Mouse (Mus musculus) inflammation-experienced regulatory T-cells, adult 6 months (primary cell): Measurements from ENCODE around the gene Igdcc4. TPM values are rescaled to one million over a fixed set of nuclear protein-coding genes. Genes with fewer than 3 reads are reported as not detected.

Experiments used
- ATAC-seq: one replicate; pipeline ENCODE4 v1.8.0; 2017
- polyA plus RNA-seq, 3 experiments: library from polyadenylated mRNA; unstranded; fragments of 100-300 nt; shearing (Covaris generic); gene quantifications; one replicate each; pipeline ENCODE4 v1.2.1; 2017

Igdcc4 gene
- polyA plus RNA-seq, 3 experiments from 2014 or later, result 0.24 to 0.28 TPM; not detected in 1

DNA sequence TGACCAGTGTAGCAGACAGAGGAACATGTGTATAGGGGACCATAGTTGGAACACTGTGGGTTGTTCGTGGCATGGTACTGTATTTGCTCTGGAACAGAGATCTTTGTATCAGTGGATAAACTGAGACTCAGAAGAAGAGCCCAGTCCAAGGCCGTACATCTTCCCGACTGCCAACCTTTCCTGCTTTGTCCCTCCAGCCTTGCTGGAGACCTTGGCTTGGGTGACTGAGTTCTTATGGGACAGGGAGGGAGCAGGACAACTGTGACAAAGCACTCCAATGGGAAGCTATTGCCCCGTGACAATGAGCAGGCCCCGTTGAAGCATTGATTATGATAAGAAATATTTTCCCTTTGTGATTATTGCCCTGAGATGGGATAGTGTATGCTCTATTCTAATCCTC is 10.4 kb downstream of the Igdcc4 start:
- ATAC-seq, result no peak

DNA sequence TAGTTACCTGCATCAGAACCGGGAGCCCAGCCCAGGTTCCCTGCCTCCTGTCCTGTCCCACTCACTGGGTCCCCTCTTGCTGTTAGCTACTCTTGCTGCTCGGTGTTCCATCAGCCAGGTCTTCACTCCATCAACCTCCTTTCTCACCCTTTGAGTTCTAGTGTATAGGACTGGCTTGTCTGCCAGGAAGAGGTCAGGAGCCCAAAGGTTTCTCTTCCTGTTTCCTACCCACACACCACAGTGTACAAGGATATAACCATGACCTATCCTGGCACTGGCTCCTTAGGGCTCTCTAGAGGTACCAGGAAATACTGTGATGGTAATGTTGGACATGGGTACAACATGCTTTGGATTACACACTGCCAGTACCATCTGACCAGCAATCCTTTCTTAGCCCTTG is 12.4 kb downstream of the Igdcc4 start:
- no peak for ATAC-seq

DNA sequence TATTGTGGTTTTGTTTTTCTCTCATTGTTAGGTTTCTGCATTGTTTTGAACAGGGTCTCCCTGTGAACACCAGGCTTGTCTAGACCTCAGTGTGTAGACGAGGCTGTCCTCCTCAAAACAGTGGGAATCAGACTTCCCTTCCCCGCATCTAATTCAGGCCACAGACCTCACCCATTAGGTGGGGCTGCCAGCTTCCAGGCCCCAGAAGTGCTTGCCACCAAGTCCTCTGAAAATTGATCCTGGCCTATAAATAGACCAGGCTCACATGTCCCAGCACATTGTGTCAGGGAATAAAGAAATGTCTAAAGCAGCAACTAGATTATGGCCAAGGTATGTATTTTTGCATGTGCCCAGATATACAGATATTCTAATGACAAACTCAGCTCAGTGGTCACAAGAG is 14.6 kb downstream of the Igdcc4 start:
- ATAC-seq, result no peak

GRCm38 (mm10) chr9:65117516-65117915 is 16.2 kb downstream of the Igdcc4 start:
- ATAC-seq, result no peak

GRCm38 (mm10) chr9:65120935-65121334 is 19.6 kb downstream of the Igdcc4 start:
- no peak for ATAC-seq

GRCm38 (mm10) chr9:65122545-65122944 is 21.3 kb downstream of the Igdcc4 start:
- ATAC-seq, result no peak

DNA sequence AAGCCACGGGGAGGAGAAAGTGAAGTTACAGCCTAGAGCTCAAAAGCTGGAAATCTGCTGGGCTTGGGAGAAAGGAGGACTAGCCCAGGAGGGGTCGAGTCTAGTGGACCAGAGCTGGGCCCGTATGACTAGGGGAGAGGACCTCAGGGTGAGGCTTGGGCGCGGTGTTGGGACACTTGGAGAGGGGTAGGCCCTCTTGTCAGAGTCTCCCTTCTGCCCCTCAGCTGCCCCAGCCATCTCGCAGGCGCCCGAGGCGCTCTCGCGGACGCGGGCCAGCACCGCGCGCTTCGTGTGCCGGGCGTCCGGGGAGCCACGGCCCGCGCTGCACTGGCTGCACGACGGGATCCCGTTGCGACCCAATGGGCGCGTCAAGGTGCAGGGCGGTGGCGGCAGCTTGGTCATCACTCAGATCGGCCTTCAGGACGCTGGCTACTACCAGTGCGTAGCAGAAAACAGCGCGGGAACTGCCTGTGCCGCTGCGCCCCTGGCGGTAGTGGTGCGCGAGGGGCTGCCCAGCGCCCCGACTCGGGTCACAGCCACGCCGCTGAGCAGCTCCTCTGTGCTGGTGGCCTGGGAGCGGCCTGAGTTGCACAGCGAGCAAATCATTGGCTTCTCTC is 22.4 kb downstream of the Igdcc4 start:
- no peak for ATAC-seq

GRCm38 (mm10) chr9:65128123-65128815 is 27.0 kb downstream of the Igdcc4 start:
- no peak for ATAC-seq

- no peak for ATAC-seq
Measured at GRCm38 (mm10) chr9:65131717-65132116, 30.4 kb downstream of the Igdcc4 start.

GRCm38 (mm10) chr9:65133739-65134138 is 32.5 kb downstream of the Igdcc4 start:
- no peak for ATAC-seq

GRCm38 (mm10) chr9:65135126-65135525 is 33.8 kb downstream of the Igdcc4 start:
- no peak for ATAC-seq

DNA sequence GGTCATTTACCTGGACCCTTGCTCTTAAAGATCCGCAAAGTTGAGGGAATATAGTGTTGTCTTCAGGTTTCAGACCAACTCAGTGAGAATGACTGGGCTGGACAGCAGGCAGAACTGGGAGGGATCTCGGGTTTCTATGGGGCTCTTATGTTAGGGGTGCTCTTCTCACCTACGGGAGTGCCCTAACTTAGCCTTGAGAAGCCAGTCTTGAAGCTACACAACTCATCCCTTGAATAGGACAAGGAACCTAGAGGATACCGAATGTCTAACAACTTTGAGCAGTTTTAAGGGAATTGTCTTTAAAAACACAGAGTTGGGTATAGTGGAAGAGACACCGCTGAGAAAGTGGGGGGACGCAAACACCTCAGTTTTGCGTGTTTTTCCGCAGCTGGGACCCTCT is 39.2 kb downstream of the Igdcc4 start:
- ATAC-seq, result no peak

GRCm38 (mm10) chr9:65140936-65141305 is 39.6 kb downstream of the Igdcc4 start, which contains the start of gene Igdcc3:
Gene Igdcc3 (plus strand): TSS chr9:65141189.
- no peak for ATAC-seq

DNA sequence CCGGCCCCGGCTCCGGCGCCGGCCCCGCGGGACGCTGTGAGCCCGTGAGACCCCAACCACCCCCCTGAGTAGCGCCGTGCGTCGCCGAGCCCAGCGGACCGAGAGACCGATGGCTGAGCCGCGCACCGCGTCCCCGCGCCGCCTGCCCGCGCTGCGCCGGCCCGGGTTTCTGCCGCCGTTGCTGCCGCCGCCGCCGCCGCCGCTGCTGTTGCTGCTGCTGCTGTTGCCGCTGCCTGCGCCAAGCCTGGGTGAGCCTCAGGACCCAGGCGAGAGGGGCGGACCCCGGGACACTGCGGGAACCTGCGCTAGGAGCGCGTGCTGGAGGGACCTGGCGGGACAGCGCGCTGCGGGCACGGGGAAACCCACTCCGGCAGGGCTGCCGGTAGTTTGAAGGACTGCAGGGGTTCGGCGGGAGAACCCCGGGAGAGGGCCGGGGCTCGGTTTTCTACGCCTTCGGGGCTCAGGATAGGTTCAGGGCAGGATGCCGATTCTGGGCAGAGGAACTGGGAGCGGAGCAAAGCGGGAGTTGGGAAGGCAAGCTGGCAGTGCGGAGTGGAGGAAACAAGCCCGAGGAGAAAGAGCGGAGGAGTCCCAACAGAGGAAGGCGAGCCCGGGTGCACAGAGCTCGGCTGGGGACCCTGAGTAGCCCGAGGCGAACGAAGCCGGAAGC is 40.2 kb downstream of the Igdcc4 start:
- no peak for ATAC-seq

DNA sequence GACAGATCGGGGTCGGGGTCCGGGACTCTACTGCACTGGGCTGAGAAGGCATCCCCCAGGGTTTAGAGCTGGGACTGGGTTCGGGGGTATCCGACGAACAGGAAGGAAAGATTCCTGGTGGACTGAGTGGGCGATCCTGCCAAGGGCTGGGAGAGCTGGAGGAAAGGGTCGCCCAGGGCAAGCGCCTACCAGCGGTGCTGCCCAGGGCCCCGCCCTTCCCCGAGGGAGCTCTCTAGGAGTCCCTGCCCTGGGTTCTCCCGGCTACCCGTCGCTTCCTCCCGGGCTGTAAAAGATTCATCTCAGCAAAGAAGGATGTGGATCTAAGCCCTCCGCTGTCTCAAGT is 40.7 kb downstream of the Igdcc4 start:
- no peak for ATAC-seq

DNA sequence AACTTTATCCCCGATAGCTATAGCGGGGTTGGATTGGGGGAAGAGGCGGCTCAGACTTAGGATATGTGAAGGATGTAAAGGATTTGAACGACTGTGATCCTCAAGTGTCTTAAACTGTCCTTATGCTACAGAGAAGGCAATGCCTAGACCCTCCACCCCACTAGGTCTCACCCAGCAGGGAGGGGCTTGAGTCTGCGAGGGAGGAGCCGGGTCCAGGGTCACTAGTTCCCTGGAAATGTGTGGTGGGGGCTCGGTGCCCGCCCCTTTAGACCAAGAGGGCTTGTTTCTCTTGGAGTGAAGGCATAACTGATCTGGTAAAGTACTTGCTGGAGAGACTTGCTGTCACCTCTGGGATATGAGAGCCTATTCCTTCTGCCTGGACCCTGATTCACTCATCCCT is 41.1 kb downstream of the Igdcc4 start:
- ATAC-seq, result no peak

GRCm38 (mm10) chr9:65146001-65146400 is 44.7 kb downstream of the Igdcc4 start:
- no peak for ATAC-seq

GRCm38 (mm10) chr9:65148507-65148906 is 47.2 kb downstream of the Igdcc4 start:
- no peak for ATAC-seq

GRCm38 (mm10) chr9:65152711-65153330 is 51.5 kb downstream of the Igdcc4 start:
- ATAC-seq, result no peak

GRCm38 (mm10) chr9:65153331-65153711 is 52.0 kb downstream of the Igdcc4 start:
- ATAC-seq, result no peak

- no peak for ATAC-seq
Measured at GRCm38 (mm10) chr9:65154692-65155455, 53.6 kb downstream of the Igdcc4 start.

DNA sequence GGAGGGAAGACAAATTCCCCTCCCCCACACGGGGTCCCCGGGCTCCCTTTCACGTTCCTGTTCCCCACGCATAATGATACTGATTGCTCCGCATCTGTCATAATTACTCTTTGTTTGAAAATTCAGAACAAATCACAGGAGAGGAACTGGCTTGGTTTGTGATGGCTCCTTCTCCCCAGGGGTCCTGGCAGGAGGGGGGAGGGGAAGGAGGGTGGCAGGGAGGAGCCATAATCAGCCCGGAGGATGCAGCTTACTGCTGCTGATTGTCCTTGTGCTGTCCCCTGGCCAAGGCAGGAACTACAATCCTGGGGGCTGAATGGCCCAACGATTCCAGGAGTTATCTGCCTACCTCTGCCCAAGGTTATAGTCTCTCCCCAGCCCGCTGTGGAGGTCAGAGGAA is 55.3 kb downstream of the Igdcc4 start:
- ATAC-seq, result no peak

DNA sequence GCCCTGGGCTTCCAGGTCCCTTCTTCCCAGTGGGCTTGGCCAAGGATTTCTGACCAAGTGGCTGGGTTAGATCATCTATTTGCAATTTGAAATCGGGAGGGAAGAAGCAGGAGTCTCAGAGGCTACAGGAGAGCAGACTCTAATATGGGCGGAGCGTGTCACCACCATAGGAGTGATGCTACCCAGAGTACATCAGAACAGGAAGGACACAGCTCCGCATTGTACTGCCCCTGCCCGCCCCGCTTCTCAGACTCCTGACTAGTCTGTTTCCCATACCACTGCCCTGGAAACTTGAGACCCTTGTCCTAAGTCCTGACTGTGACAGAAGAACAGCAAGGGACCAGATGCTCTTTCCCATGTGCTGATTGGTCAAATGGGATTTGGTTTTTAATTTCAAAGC is 56.3 kb downstream of the Igdcc4 start:
- ATAC-seq, result no peak
